Mouse (Mus musculus) CH12.LX (cell line): ENCODE data around the gene Fcgr2b. TPM values are rescaled to one million over a fixed set of nuclear protein-coding genes. Genes with fewer than 3 reads are reported as not detected.

Source experiments
- DNase-seq: peaks from one replicate; pipeline ENCODE4 v3.0.0-alpha.2; 2013; ENCODE audit errors: extremely low read depth
- H3K27ac ChIP-seq: 2 replicates; pipeline ENCODE4 v1.5.1; 2012; ENCODE audit warnings: low read depth, mild to moderate bottlenecking, control low read depth, moderate library complexity; ENCODE audit not compliant: insufficient read depth
- H3K27me3 ChIP-seq: replicated peaks from 2 replicates; pipeline ENCODE3; 2012; ENCODE audit warnings: inconsistent platforms
- H3K36me3 ChIP-seq, 2 experiments: replicated peaks in 1 of 2; 2 replicates each; pipeline versions ENCODE3 to v1.6.1; 2012; ENCODE audit warnings: inconsistent platforms in 1 of 2, low read length in 1 of 2, mild to moderate bottlenecking in 1 of 2, mixed read lengths in 1 of 2, moderate library complexity in 1 of 2; ENCODE audit not compliant: control insufficient read depth in 1 of 2, insufficient read depth in 1 of 2
- H3K4me1 ChIP-seq, 2 experiments: 2 replicates each; pipeline ENCODE4 v1.6.1; 2012; ENCODE audit warnings: inconsistent platforms in 1 of 2, moderate library complexity in 1 of 2; ENCODE audit not compliant: insufficient read depth in 2 of 2, control insufficient read depth in 1 of 2
- H3K4me2 ChIP-seq: 2 replicates; pipeline ENCODE4 v1.6.1; 2012; ENCODE audit warnings: low read depth, mild to moderate bottlenecking, control low read depth; ENCODE audit not compliant: poor library complexity, insufficient read depth, severe bottlenecking
- H3K4me3 ChIP-seq, 3 experiments: fragments of 150-350 bp in 1 of 3; sonication (generic) in 1 of 3; replicated peaks in 1 of 3; 2 replicates each; pipeline versions ENCODE3 to v1.5.1; 2011 to 2012; ENCODE audit warnings: low read depth in 2 of 3, low read length in 2 of 3, mild to moderate bottlenecking in 2 of 3, moderate library complexity in 2 of 3, control low read depth in 1 of 3, improper control_type of control experiment in 1 of 3, inconsistent platforms in 1 of 3, mixed read lengths in 1 of 3; ENCODE audit not compliant: poor library complexity in 1 of 3
- H3K79me2 ChIP-seq: replicated peaks from 2 replicates; pipeline ENCODE4 v1.6.1; 2012; ENCODE audit warnings: mild to moderate bottlenecking, moderate library complexity; ENCODE audit not compliant: control insufficient read depth, poor library complexity, insufficient read depth, severe bottlenecking; ENCODE audit errors: extremely low read depth
- H3K9ac ChIP-seq: 2 replicates; pipeline ENCODE4 v1.6.1; 2012; ENCODE audit warnings: low read depth, mild to moderate bottlenecking, control low read depth, moderate library complexity; ENCODE audit not compliant: insufficient read depth
- H3K9me3 ChIP-seq: replicated peaks from 2 replicates; pipeline ENCODE3; 2012; ENCODE audit warnings: low read length, inconsistent platforms, mixed read lengths
- BHLHE40 ChIP-seq: IDR thresholded peaks from 2 replicates; pipeline ENCODE4 v1.6.1; 2011; ENCODE audit warnings: mild to moderate bottlenecking, low read depth, low read length, improper control_type of control experiment
- CHD1 ChIP-seq: IDR thresholded peaks from 2 replicates; pipeline ENCODE4 v1.6.1; 2012; ENCODE audit warnings: low read depth, low read length, improper control_type of control experiment, inconsistent platforms
- CHD2 ChIP-seq: IDR thresholded peaks from 2 replicates; pipeline ENCODE4 v1.6.1; 2011; ENCODE audit warnings: low read length, improper control_type of control experiment
- CTCF ChIP-seq, 2 experiments: IDR thresholded peaks in 1 of 2; conservative IDR thresholded peaks in 1 of 2; 2 replicates each; pipeline ENCODE4 v1.5.1; 2011 to 2012; ENCODE audit warnings: low read depth in 2 of 2, low read length in 2 of 2, improper control_type of control experiment in 1 of 2, inconsistent platforms in 1 of 2, mild to moderate bottlenecking in 1 of 2, moderate library complexity in 1 of 2
- E2F4 ChIP-seq: IDR thresholded peaks from 2 replicates; pipeline ENCODE4 v1.6.1; 2011; ENCODE audit warnings: low read depth, low read length, improper control_type of control experiment; ENCODE audit not compliant: insufficient replicate concordance
- ELF1 ChIP-seq: IDR thresholded peaks from 2 replicates; pipeline ENCODE4 v1.6.1; 2014; ENCODE audit warnings: low read depth, mild to moderate bottlenecking, inconsistent platforms, low read length, improper control_type of control experiment
- EP300 ChIP-seq: IDR thresholded peaks from 2 replicates; pipeline ENCODE4 v1.6.1; 2011; ENCODE audit warnings: low read length, improper control_type of control experiment
- ETS1 ChIP-seq: conservative IDR thresholded peaks from 2 replicates; pipeline ENCODE4 v1.6.1; 2012; ENCODE audit warnings: low read depth, mild to moderate bottlenecking, inconsistent platforms, low read length, improper control_type of control experiment, moderate library complexity
- GABPA ChIP-seq: IDR thresholded peaks from 2 replicates; pipeline ENCODE4 v1.6.1; 2012; ENCODE audit warnings: low read depth, low read length, improper control_type of control experiment, inconsistent platforms; ENCODE audit not compliant: insufficient replicate concordance
- HCFC1 ChIP-seq: IDR thresholded peaks from 2 replicates; pipeline ENCODE4 v1.6.1; 2012; ENCODE audit warnings: low read depth, mild to moderate bottlenecking, inconsistent platforms, low read length, improper control_type of control experiment
- IRF4 ChIP-seq: IDR thresholded peaks from 2 replicates; pipeline ENCODE4 v1.6.1; 2014; ENCODE audit warnings: low read depth, mild to moderate bottlenecking, inconsistent platforms, low read length, improper control_type of control experiment
- JUN ChIP-seq: IDR thresholded peaks from 2 replicates; pipeline ENCODE4 v1.6.1; 2011; ENCODE audit warnings: low read depth, mild to moderate bottlenecking, low read length, improper control_type of control experiment, moderate library complexity; ENCODE audit not compliant: insufficient read depth
- JUND ChIP-seq: conservative IDR thresholded peaks from 2 replicates; pipeline ENCODE4 v1.6.1; 2011; ENCODE audit warnings: low read depth, low read length, improper control_type of control experiment
- KAT2A ChIP-seq: IDR thresholded peaks from 2 replicates; pipeline ENCODE4 v1.6.1; 2012; ENCODE audit warnings: low read length, improper control_type of control experiment, inconsistent platforms; ENCODE audit not compliant: insufficient replicate concordance
- MAFK ChIP-seq: IDR thresholded peaks from 2 replicates; pipeline ENCODE4 v1.6.1; 2011; ENCODE audit warnings: low read length, improper control_type of control experiment; ENCODE audit not compliant: insufficient replicate concordance
- MAX ChIP-seq: IDR thresholded peaks from 2 replicates; pipeline ENCODE4 v1.6.1; 2011; ENCODE audit warnings: low read length, improper control_type of control experiment
- MAZ ChIP-seq: IDR thresholded peaks from 2 replicates; pipeline ENCODE4 v1.6.1; 2012; ENCODE audit warnings: low read depth, mild to moderate bottlenecking, inconsistent platforms, low read length, improper control_type of control experiment, moderate library complexity
- MEF2A ChIP-seq: IDR thresholded peaks from 2 replicates; pipeline ENCODE4 v1.6.1; 2014; ENCODE audit warnings: low read depth, mild to moderate bottlenecking, inconsistent platforms, low read length, improper control_type of control experiment, borderline replicate concordance
- MXI1 ChIP-seq: IDR thresholded peaks from 2 replicates; pipeline ENCODE4 v1.6.1; 2011; ENCODE audit warnings: mild to moderate bottlenecking, low read depth, low read length, improper control_type of control experiment
- MYC ChIP-seq: IDR thresholded peaks from 2 replicates; pipeline ENCODE4 v1.6.1; 2011; ENCODE audit warnings: low read depth, mild to moderate bottlenecking, improper control_type of control experiment, low read length
- NELFE ChIP-seq: IDR thresholded peaks from 2 replicates; pipeline ENCODE4 v1.6.1; 2011; ENCODE audit warnings: low read depth, low read length, improper control_type of control experiment
- NRF1 ChIP-seq: IDR thresholded peaks from 2 replicates; pipeline ENCODE4 v1.6.1; 2014; ENCODE audit warnings: low read depth, mild to moderate bottlenecking, inconsistent platforms, low read length, improper control_type of control experiment, moderate library complexity
- PAX5 ChIP-seq: IDR thresholded peaks from 2 replicates; pipeline ENCODE4 v1.6.1; 2012; ENCODE audit warnings: low read length, inconsistent platforms, mixed read lengths
- POLR2A ChIP-seq: IDR thresholded peaks from 2 replicates; pipeline ENCODE4 v1.6.1; 2011; ENCODE audit warnings: low read depth, mild to moderate bottlenecking, improper control_type of control experiment, low read length
- POLR2AphosphoS2 ChIP-seq: IDR thresholded peaks from 2 replicates; pipeline ENCODE4 v1.6.1; 2011; ENCODE audit warnings: low read depth, low read length, improper control_type of control experiment
- RAD21 ChIP-seq: IDR thresholded peaks from 2 replicates; pipeline ENCODE4 v1.6.1; 2011; ENCODE audit warnings: low read depth, mild to moderate bottlenecking, low read length, improper control_type of control experiment, moderate library complexity
- RCOR1 ChIP-seq: conservative IDR thresholded peaks from 2 replicates; pipeline ENCODE4 v1.6.1; 2012; ENCODE audit warnings: low read depth, mild to moderate bottlenecking, inconsistent platforms, low read length, improper control_type of control experiment
- SIN3A ChIP-seq: IDR thresholded peaks from 2 replicates; pipeline ENCODE4 v1.6.1; 2012; ENCODE audit warnings: low read length, improper control_type of control experiment, inconsistent platforms
- SMC3 ChIP-seq: IDR thresholded peaks from 2 replicates; pipeline ENCODE4 v1.6.1; 2011; ENCODE audit warnings: low read depth, low read length, improper control_type of control experiment
- TBP ChIP-seq: conservative IDR thresholded peaks from 2 replicates; pipeline ENCODE4 v1.6.1; 2011; ENCODE audit warnings: low read depth, low read length, improper control_type of control experiment
- TCF12 ChIP-seq: IDR thresholded peaks from 2 replicates; pipeline ENCODE4 v1.6.1; 2014; ENCODE audit warnings: low read depth, mild to moderate bottlenecking, inconsistent platforms, low read length, improper control_type of control experiment
- UBTF ChIP-seq: IDR thresholded peaks from 2 replicates; pipeline ENCODE4 v1.6.1; 2012; ENCODE audit warnings: low read depth, mild to moderate bottlenecking, inconsistent platforms, low read length, improper control_type of control experiment, moderate library complexity
- USF1 ChIP-seq: IDR thresholded peaks from 2 replicates; pipeline ENCODE4 v1.6.1; 2014; ENCODE audit warnings: low read depth, mild to moderate bottlenecking, inconsistent platforms, low read length, improper control_type of control experiment
- USF2 ChIP-seq: conservative IDR thresholded peaks from 2 replicates; pipeline ENCODE4 v1.6.1; 2011; ENCODE audit warnings: low read depth, low read length, improper control_type of control experiment
- ZC3H11A ChIP-seq: IDR thresholded peaks from 2 replicates; pipeline ENCODE4 v1.6.1; 2012; ENCODE audit warnings: low read depth, mild to moderate bottlenecking, inconsistent platforms, low read length, improper control_type of control experiment
- ZKSCAN1 ChIP-seq: IDR thresholded peaks from 2 replicates; pipeline ENCODE4 v1.6.1; 2012; ENCODE audit warnings: low read depth, inconsistent platforms, low read length, improper control_type of control experiment, borderline replicate concordance
- ZMIZ1 ChIP-seq: IDR thresholded peaks from 2 replicates; pipeline ENCODE4 v1.6.1; 2012; ENCODE audit warnings: low read depth, mild to moderate bottlenecking, inconsistent platforms, low read length, improper control_type of control experiment
- ZNF384 ChIP-seq: IDR thresholded peaks from 2 replicates; pipeline ENCODE4 v1.6.1; 2012; ENCODE audit warnings: low read depth, low read length, improper control_type of control experiment, inconsistent platforms
- dilution Hi-C: fragments of 300-500 bp; cut with MboI; formaldehyde crosslinking; loops from 2 replicates; pipeline ENCODE4 v1.14.3; 2020; ENCODE audit warnings: low sequenced_read_pairs; ENCODE audit not compliant: extremely low pct_unique_long_range_greater_than_20kb, extremely low pct_ligation_motif_present
- in situ Hi-C: fragments of 300-500 bp; cut with MboI; formaldehyde crosslinking; loops from 3 replicates; pipeline ENCODE4 v1.14.3; 2019; ENCODE audit warnings: low sequenced_read_pairs, low pct_ligation_motif_present, low pct_unique_long_range_greater_than_20kb, mixed read lengths
- polyA plus RNA-seq: library from polyadenylated mRNA; unstranded; fragments of >175 nt; gene quantifications from 2 replicates; pipeline ENCODE4 v1.2.1, GENCODE M21; 2012; ENCODE audit warnings: low read depth; ENCODE audit not compliant: insufficient read length
- total RNA-seq, 2 experiments: library from RNA; depleted of rRNA; stranded (reverse); fragments of 300-350 nt in 1 of 2; fragments of >200 nt in 1 of 2; gene quantifications; 2 replicates each; pipeline ENCODE4 v1.2.3; 2012 to 2014

Gene Fcgr2b
- total and polyA plus RNA-seq, 3 experiments = 20.2 to 44.3 (median 29.5) TPM

DNA sequence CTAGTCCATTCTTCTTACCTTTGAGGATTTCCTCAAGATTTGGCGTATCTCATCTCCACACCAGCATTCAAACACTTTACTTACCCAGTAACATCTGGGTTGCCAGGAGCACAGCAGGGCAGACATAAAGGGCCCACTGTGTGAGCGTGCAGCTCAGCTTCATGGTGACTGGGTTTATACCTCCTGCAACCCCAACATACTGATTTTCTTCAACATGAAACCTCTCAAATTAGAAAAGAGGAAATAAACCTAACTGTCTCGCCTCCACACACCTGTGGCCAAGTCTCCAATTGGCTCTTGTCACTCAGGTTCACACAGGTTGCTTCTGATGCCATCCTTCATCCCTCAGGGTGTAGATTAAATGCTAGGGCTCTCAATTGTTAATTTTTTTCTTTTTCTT lies 49.0 kb downstream of the Fcgr2b start, which contains the start of gene Fcrla:
TSS of gene Fcrla (minus strand) at position 206 of the 400 bp plus-strand sequence.
- Histone ChIP-seq H3K4me2 (peak within 1 kb of the TSS; percentile 83), H3K4me1 (peaks cover 16 to 76% of the 10 kb centered on the region in 2 experiments), H3K36me3 (no peaks in the 10 kb centered on the region), H3K9ac (peak within 1 kb of the TSS; percentile 17), H3K9me3 (no peaks in the 10 kb centered on the region), H3K27ac (peak within 1 kb of the TSS; percentile 80), H3K4me3 (peak within 1 kb of the TSS; percentile 9 to 42 (median 34)), H3K27me3 (no peaks in the 10 kb centered on the region), H3K79me2 (no peaks in the 10 kb centered on the region; the same call in 1 of the 2 replicates)
- in situ Hi-C loops = no loop called here
- TF ChIP-seq NRF1 (no peak), UBTF (no peak), MAZ (no peak), ZMIZ1 (no peak; the same call in 1 of the 2 replicates), USF2 (no peak), ZKSCAN1 (peak; percentile 89), JUN (no peak), CHD2 (no peak), MYC (no peak), CTCF (conservative IDR thresholded peaks at IDR 0.05 in 1 of 2, IDR thresholded peaks at IDR 0.05 in 1 of 2; ENCODE audit: low read depth in 2 of 2, low read length in 2 of 2) (no peak), MAX (no peak), PAX5 (no peak), SIN3A (peak; percentile 44; the same call in 1 of the 2 replicates), IRF4 (0 out of 2 replicates have a peak, but pooled peaks have one; percentile 16), HCFC1 (no peak; the same call in 1 of the 2 replicates), ELF1 (no peak), E2F4 (no peak), KAT2A (no peak), MXI1 (no peak), POLR2A (peak; percentile 43), JUND (no peak), RAD21 (no peak), TCF12 (peak; percentile 22; the same call in 1 of the 2 replicates), NELFE (no peak), ZC3H11A (no peak), SMC3 (no peak), GABPA (no peak), ZNF384 (no peak), BHLHE40 (0 out of 2 replicates have a peak, but pooled peaks have one; percentile 13), RCOR1 (no peak), TBP (peak; percentile 19; the same call in 1 of the 2 replicates), ETS1 (no peak), USF1 (no peak), CHD1 (no peak), MEF2A (peak; percentile 67; the same call in 1 of the 2 replicates), EP300 (peak; percentile 74), POLR2AphosphoS2 (no peak), MAFK (no peak)
- dilution Hi-C loops = no loop called here
- peak; percentile 47 for DNase-seq
